Mouse (Mus musculus): ENCODE results near the gene AA986860.

AA986860 gene

GRCm38 (mm10) chr1:130775234-130775633 lies 43.5 kb downstream of the AA986860 start:
- no peak for DNase-seq (ENCODE audit: low read depth in 1 of 2, low spot score in 2 of 2)

GRCm38 (mm10) chr1:130775691-130776331 lies 44.0 kb downstream of the AA986860 start:
- no peak for DNase-seq (ENCODE audit: low read depth in 1 of 2, low spot score in 2 of 2)

- DNase-seq (ENCODE audit: low read depth in 1 of 2, low spot score in 2 of 2) = no peak
Observed at GRCm38 (mm10) chr1:130776645-130777044, 44.9 kb downstream of the AA986860 start.

GRCm38 (mm10) chr1:130779867-130780266 lies 48.1 kb downstream of the AA986860 start:
- DNase-seq (ENCODE audit: low read depth in 1 of 2, low spot score in 2 of 2) = no peak

- DNase-seq (ENCODE audit: low read depth in 1 of 2, low spot score in 2 of 2) = no peak
Observed at GRCm38 (mm10) chr1:130784054-130784453, 52.3 kb downstream of the AA986860 start.

- no peak for DNase-seq (ENCODE audit: low read depth in 1 of 2, low spot score in 2 of 2)
Observed at GRCm38 (mm10) chr1:130787001-130787400, 55.2 kb downstream of the AA986860 start.

- DNase-seq (ENCODE audit: low read depth in 1 of 2, low spot score in 2 of 2) = no peak
Observed at GRCm38 (mm10) chr1:130789512-130790451, 58.0 kb downstream of the AA986860 start.

Measured in monocyte, adult 2 months (primary cell).